Mouse (Mus musculus): ENCODE results near the gene Csnk1e. TPM values are rescaled to one million over a fixed set of nuclear protein-coding genes. Genes with fewer than 3 reads are reported as not detected.
A peak's percentile ranks its signal among the peaks of the same experiment; 100 is the strongest.

Csnk1e gene
- total RNA-seq, 2 experiments from 2014 or later, result 81.1 to 89.2 TPM

GRCm38 (mm10) chr15:79428616-79429015 is 26.8 kb downstream of the Csnk1e start:
- DNase-seq (ENCODE audit: low spot score in 2 of 2), result no peak

DNA sequence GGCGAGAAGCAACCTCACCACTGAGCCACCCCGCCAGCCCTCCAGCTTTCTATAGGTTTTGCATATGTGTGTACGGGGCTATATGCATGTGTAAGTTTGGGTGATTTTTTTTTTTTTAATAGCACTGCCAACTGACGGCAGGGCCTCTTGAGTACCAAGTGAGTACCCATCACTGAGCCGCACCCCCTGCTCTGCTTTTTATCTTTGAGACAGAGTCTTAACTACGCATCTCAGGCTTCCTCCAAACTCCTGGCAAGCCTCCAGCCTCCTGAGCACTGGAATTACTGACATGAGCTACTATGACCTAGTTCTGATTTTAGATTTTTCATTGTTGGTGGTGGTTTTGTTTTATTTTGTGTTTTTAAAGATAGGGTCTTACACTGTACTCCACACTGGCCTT is 27.9 kb downstream of the Csnk1e start:
- DNase-seq (ENCODE audit: low spot score in 2 of 2), result no peak

- DNase-seq (ENCODE audit: low spot score in 2 of 2), result no peak
Measured at GRCm38 (mm10) chr15:79425516-79425915, 29.9 kb downstream of the Csnk1e start.

- no peak for DNase-seq (ENCODE audit: low spot score in 2 of 2)
Measured at GRCm38 (mm10) chr15:79424602-79425001, 30.8 kb downstream of the Csnk1e start.

DNA sequence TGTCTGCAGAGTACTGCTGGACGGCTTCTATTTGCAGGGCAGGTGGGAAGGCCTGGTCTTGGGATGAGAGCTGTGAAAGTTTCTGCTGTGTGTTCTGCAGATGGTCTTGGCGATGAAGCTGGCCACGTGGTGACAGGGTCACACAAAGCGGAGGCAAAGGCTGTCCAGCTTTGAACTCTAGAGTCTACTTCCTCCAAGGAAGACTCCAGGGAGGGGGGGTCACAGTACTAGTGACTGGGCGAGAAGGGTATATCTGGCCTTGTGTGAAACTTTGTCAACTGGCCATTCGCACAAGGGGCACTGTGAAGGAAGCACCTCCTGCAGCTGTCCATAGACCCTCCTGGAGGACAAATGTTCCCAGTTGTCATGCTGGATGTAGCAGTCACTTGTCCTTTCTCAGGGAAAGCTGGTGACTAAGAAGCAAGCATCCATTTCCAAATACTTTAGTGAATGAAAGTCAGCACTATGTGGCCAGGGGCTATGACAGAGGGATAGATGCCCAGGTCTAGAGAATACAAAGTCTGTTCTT is 32.6 kb downstream of the Csnk1e start:
- DNase-seq (ENCODE audit: low spot score in 2 of 2), result no peak

GRCm38 (mm10) chr15:79418677-79419076 is 36.7 kb downstream of the Csnk1e start:
- DNase-seq (ENCODE audit: low spot score in 2 of 2), result no peak

GRCm38 (mm10) chr15:79418265-79418664 is 37.1 kb downstream of the Csnk1e start:
- DNase-seq (ENCODE audit: low spot score in 2 of 2), result no peak

GRCm38 (mm10) chr15:79417379-79417778 is 38.0 kb downstream of the Csnk1e start:
- no peak for DNase-seq (ENCODE audit: low spot score in 2 of 2)

- no peak for DNase-seq (ENCODE audit: low spot score in 2 of 2)
Measured at GRCm38 (mm10) chr15:79416460-79417085, 38.8 kb downstream of the Csnk1e start.

DNA sequence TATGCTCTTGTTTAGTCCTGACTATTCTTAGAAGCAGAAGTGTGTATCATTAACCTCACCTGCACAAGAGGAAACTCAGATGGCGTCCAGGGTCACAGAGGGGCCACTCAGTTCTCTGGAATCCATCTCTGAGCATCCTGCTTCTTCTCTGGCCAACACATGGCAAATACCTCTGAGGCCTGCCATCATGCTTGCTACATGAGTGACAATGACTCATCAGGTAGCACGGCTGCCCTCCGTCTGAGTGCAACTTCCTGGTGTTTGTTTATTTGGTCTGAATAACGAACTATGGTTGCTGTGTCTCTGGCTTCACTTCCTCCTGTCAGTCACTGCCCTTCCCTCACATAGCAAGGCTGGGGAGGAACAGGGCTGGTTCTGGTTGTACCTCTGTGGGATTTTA is 40.9 kb downstream of the Csnk1e start:
- no peak for DNase-seq (ENCODE audit: low spot score in 2 of 2)

DNA sequence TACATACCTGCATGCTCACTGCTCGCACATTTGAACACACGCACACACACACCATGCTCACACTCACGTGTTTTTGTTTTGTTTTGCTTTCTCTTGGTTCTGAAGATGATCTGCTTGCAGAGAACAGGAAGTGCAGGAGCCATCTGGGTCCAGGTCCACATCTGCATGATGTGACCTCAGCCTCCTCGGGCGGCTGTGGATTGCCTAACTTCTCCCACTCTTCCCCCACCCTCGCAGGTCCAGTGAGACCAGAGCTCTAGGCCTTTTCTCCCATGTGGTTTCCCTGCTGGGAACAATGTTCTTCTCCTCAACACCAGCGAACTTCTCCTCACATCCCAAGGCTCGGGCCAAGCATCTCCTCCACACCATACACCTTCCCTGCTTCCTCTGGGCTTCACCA is 41.6 kb downstream of the Csnk1e start:
- DNase-seq (ENCODE audit: low spot score in 2 of 2), result no peak

- DNase-seq (ENCODE audit: low spot score in 2 of 2), result no peak
Measured at GRCm38 (mm10) chr15:79413201-79413600, 42.2 kb downstream of the Csnk1e start.

GRCm38 (mm10) chr15:79411363-79412065 is 43.9 kb downstream of the Csnk1e start:
- no peak for DNase-seq (ENCODE audit: low spot score in 2 of 2)

DNA sequence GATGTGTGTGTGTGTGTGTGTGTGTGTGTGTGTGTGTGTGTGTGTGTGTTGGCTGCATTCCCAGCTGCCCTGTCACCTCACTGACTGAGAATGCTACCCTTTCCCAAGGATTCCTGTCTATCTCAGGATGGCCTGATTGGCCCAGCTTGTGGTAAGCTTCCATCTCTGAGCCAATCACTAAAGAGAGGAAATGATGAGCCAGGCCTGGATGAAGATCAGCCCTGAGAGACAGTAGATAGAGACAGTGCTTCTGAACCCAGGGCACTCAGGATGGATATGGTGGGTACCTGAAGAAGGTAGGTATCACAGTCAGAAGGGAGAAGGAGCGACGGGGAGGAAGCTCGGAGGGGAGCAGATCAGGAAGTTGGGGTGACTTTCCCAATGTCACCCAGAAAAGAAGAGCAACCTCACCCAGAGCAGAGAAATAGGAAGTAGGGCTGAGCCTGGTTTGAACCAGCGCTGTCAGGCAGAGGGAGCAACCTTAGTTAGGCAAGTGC is 46.2 kb downstream of the Csnk1e start:
- DNase-seq (ENCODE audit: low spot score in 2 of 2), result no peak

- DNase-seq (ENCODE audit: low spot score in 2 of 2), result no peak
Measured at GRCm38 (mm10) chr15:79406564-79406963, 48.8 kb downstream of the Csnk1e start.

DNA sequence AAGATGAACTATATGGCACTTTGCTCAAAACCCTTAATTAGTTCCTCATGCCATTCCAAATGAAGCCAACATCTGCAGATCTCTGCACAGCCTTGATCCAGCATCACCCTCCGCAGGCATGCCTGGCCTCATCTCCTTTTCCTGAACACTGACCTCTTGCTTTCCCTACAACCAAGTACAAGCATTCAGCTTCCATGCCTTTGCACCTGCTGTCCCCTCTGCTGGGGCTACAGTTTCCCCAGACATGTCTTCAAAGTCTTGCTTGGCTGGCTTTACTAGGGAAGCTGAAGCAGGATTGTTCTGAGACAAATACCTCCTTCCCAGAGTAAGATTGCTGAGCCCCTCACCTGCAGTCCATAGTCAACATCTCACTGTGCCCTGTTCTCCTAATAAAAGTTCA is 51.1 kb downstream of the Csnk1e start:
- no peak for DNase-seq (ENCODE audit: low spot score in 2 of 2)

- no peak for DNase-seq (ENCODE audit: low spot score in 2 of 2)
Measured at GRCm38 (mm10) chr15:79403763-79404210, 51.6 kb downstream of the Csnk1e start.

DNA sequence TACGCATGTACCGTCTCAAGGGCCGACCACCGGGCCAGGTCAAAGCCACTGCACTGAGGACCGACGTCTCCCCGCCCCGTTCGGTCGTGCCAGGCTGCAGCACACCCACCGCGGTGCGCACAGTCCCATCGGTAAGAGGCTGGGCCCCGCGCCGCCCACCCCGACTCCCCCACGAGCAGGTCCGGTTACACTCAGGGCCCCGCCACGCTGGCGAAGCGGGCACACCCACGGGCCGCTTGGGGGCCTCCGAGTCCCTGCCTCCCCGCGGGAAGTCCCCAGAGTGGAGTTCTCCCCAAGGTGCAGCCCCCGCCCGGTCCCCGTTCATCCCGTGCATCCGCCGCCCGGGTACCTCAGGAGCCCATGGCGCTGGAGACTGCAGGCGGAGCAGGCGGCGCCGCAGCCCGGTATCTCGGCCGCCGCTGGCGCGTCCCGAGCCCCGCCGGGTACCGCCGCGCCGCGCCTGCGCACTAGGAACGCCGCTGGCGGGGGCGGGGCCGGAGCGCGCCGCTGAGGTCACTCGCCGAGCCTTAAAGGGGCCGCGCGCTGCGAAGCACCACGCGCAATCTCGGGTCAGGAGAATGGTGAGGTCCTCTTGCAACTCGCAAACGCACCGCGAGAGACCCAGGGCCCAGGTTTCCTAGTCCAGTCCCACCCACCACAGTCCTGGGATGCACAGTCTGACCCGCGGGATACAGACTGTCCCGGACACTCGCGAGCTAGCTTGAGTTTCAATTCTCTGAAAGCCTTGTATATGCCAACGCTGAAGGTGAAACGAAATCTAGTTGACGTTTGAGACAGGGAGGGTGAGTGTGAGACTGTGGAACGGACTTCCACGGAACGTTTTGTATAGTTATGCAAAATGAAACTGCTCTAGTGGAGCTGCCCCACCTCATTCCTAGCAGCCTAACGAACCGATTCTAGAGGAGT is 52.3 kb downstream of the Csnk1e start, which contains the start of gene Tmem184b:
TSS of gene Tmem184b (minus strand) at position 734 of the 927 bp plus-strand sequence.
- peak; percentile 84 to 87 for DNase-seq (ENCODE audit: low spot score in 2 of 2)

GRCm38 (mm10) chr15:79402176-79402575 is 53.2 kb downstream of the Csnk1e start:
- DNase-seq (ENCODE audit: low spot score in 2 of 2), result no peak

GRCm38 (mm10) chr15:79400975-79401365 is 54.4 kb downstream of the Csnk1e start:
- no peak for DNase-seq (ENCODE audit: low spot score in 2 of 2)
